Mouse (Mus musculus) midbrain, embryonic 16.5 days (tissue): ENCODE measurements at regions not wholly inside any gene's neighbourhood (a gene's known extent, or its start where the extent isn't known, plus 50 kb on each side); places are given as distances from the start of the nearest gene placed in this dataset.
"Not testable (repeated sequence)": the region's sequence is repeated elsewhere in the genome, so short reads cannot be mapped to it uniquely, and the experiment has no call there.

Experiments used
- ATAC-seq: fragments of 200-750 bp; cut with Nextera tagmentation; 2 replicates; pipeline ENCODE4 v1.8.0; 2017; ENCODE audit warnings: moderate TSS enrichment
- H3K27ac ChIP-seq: fragments of 300-500 bp; sonication (generic); 2 replicates; pipeline ENCODE4 v1.5.1; 2014; ENCODE audit warnings: mild to moderate bottlenecking, low read length, mixed read lengths
- H3K27me3 ChIP-seq: fragments of 300-500 bp; sonication (generic); 2 replicates; pipeline ENCODE4 v1.6.1; 2014; ENCODE audit warnings: low read depth, low read length, mixed read lengths; ENCODE audit not compliant: control insufficient read depth, insufficient read depth
- H3K36me3 ChIP-seq: fragments of 300-500 bp; sonication (generic); 2 replicates; pipeline ENCODE4 v1.6.1; 2014; ENCODE audit warnings: mild to moderate bottlenecking, low read length, moderate library complexity, mixed read lengths; ENCODE audit not compliant: control insufficient read depth, insufficient read depth
- H3K4me1 ChIP-seq: fragments of 300-500 bp; sonication (generic); 2 replicates; pipeline ENCODE4 v1.6.1; 2014; ENCODE audit warnings: mild to moderate bottlenecking, low read length, mixed read lengths; ENCODE audit not compliant: control insufficient read depth, insufficient read depth
- H3K4me2 ChIP-seq: fragments of 300-500 bp; sonication (generic); 2 replicates; pipeline ENCODE4 v1.6.1; 2014; ENCODE audit warnings: mild to moderate bottlenecking, low read length, mixed read lengths
- H3K4me3 ChIP-seq: fragments of 300-500 bp; sonication (generic); 2 replicates; pipeline ENCODE4 v1.5.1; 2014; ENCODE audit warnings: low read depth, mild to moderate bottlenecking, low read length, moderate library complexity, mixed read lengths
- H3K9ac ChIP-seq: fragments of 300-500 bp; sonication (generic); 2 replicates; pipeline ENCODE4 v1.6.1; 2014; ENCODE audit warnings: low read depth, low read length, mixed read lengths
- H3K9me3 ChIP-seq: fragments of 300-500 bp; sonication (generic); replicated peaks from 2 replicates; pipeline ENCODE4 v1.6.1; 2014; ENCODE audit warnings: mild to moderate bottlenecking, low read length, mixed read lengths; ENCODE audit not compliant: control insufficient read depth, poor library complexity, severe bottlenecking
- WGBS: fragments of 180-500 bp; shearing (Covaris S2); extraction: QIAGEN DNeasy Blood & Tissue Kit; methylation state at CpG from one replicate; pipeline ENCODE4 v1.1.7; 2014; 5-methylcytosine and 5-hydroxymethylcytosine counted together

GRCm38 (mm10) chr10:6262029-6262428, 339.8 kb upstream of the Rgs17 start:
- Histone ChIP-seq H3K27me3 (no peaks in the 10 kb centered on the region), H3K9ac (no peak overlapping the region), H3K9me3 (no peaks in the 10 kb centered on the region), H3K36me3 (no peaks in the 10 kb centered on the region), H3K4me1 (0 out of 2 replicates have a peak, but pooled peaks cover 2% of the 10 kb centered on the region), H3K4me2 (no peak overlapping the region), H3K4me3 (no peak overlapping the region), H3K27ac (no peak overlapping the region)
- ATAC-seq, result no peak

GRCm38 (mm10) chr10:6265662-6266061, 343.5 kb upstream of the Rgs17 start:
- H3K9ac ChIP-seq, result no peak overlapping the region
- no peak overlapping the region for H3K4me2 ChIP-seq
- H3K27me3 ChIP-seq, result no peaks in the 10 kb centered on the region
- ATAC-seq, result no peak
- 0 out of 2 replicates have a peak, but pooled peaks cover 2% of the 10 kb centered on the region for H3K4me1 ChIP-seq
- H3K4me3 ChIP-seq, result no peak overlapping the region
- H3K27ac ChIP-seq, result no peak overlapping the region
- no peaks in the 10 kb centered on the region for H3K9me3 ChIP-seq
- H3K36me3 ChIP-seq, result no peaks in the 10 kb centered on the region

- Histone ChIP-seq H3K27me3 (no peaks in the 10 kb centered on the region), H3K4me3 (no peak overlapping the region), H3K27ac (no peak overlapping the region), H3K4me1 (no peaks in the 10 kb centered on the region), H3K9ac (no peak overlapping the region), H3K9me3 (no peaks in the 10 kb centered on the region), H3K36me3 (no peaks in the 10 kb centered on the region), H3K4me2 (no peak overlapping the region)
- ATAC-seq, result no peak
- WGBS, result 65% methylated on average over 1 of the region's 1 CpGs
Observed at GRCm38 (mm10) chr10:6291388-6291787, 369.2 kb upstream of the Rgs17 start.

- no peaks in the 10 kb centered on the region for H3K36me3 ChIP-seq
- H3K4me1 ChIP-seq, result no peaks in the 10 kb centered on the region
- H3K27ac ChIP-seq, result no peak overlapping the region
- no peak overlapping the region for H3K9ac ChIP-seq
- no peaks in the 10 kb centered on the region for H3K9me3 ChIP-seq
- H3K4me2 ChIP-seq, result no peak overlapping the region
- 86% methylated on average over 4 of the region's 4 CpGs for WGBS
- H3K4me3 ChIP-seq, result no peak overlapping the region
- H3K27me3 ChIP-seq, result no peaks in the 10 kb centered on the region
- no peak for ATAC-seq
Observed at GRCm38 (mm10) chr10:6296621-6297020, 374.4 kb upstream of the Rgs17 start.

- H3K9me3 ChIP-seq, result no peaks in the 10 kb centered on the region
- no peak for ATAC-seq
- WGBS, result 70% methylated on average over 1 of the region's 1 CpGs
Observed at GRCm38 (mm10) chr10:6297796-6298195, 375.6 kb upstream of the Rgs17 start.

GRCm38 (mm10) chr10:6298682-6299081, 376.5 kb upstream of the Rgs17 start:
- H3K4me1 ChIP-seq, result no peaks in the 10 kb centered on the region
- no peak overlapping the region for H3K27ac ChIP-seq
- 83% methylated on average over 2 of the region's 2 CpGs for WGBS
- H3K4me2 ChIP-seq, result no peak overlapping the region
- H3K9ac ChIP-seq, result no peak overlapping the region
- no peaks in the 10 kb centered on the region for H3K9me3 ChIP-seq
- H3K36me3 ChIP-seq, result no peaks in the 10 kb centered on the region
- H3K4me3 ChIP-seq, result no peak overlapping the region
- no peaks in the 10 kb centered on the region for H3K27me3 ChIP-seq
- ATAC-seq, result no peak

More at GRCm38 (mm10) chr10:6297796-6298195, 375.6 kb upstream of the Rgs17 start:
- H3K36me3 ChIP-seq, result no peaks in the 10 kb centered on the region
- H3K27me3 ChIP-seq, result no peaks in the 10 kb centered on the region
- no peak overlapping the region for H3K4me2 ChIP-seq
- H3K4me3 ChIP-seq, result no peak overlapping the region
- H3K9ac ChIP-seq, result no peak overlapping the region
- no peaks in the 10 kb centered on the region for H3K4me1 ChIP-seq
- no peak overlapping the region for H3K27ac ChIP-seq

- Histone ChIP-seq H3K27ac (no peak overlapping the region), H3K36me3 (no peaks in the 10 kb centered on the region), H3K4me3 (no peak overlapping the region), H3K27me3 (no peaks in the 10 kb centered on the region), H3K4me2 (no peak overlapping the region), H3K9ac (no peak overlapping the region), H3K9me3 (no peaks in the 10 kb centered on the region), H3K4me1 (no peaks in the 10 kb centered on the region)
- ATAC-seq, result no peak
Observed at GRCm38 (mm10) chr10:6301514-6301913, 379.3 kb upstream of the Rgs17 start.

GRCm38 (mm10) chr10:6309351-6309750, 387.2 kb upstream of the Rgs17 start:
- Histone ChIP-seq H3K36me3 (no peaks in the 10 kb centered on the region), H3K4me3 (no peak overlapping the region), H3K4me2 (no peak overlapping the region), H3K4me1 (no peaks in the 10 kb centered on the region), H3K9me3 (no peaks in the 10 kb centered on the region), H3K27me3 (no peaks in the 10 kb centered on the region), H3K9ac (no peak overlapping the region), H3K27ac (no peak overlapping the region)
- ATAC-seq, result no peak
- WGBS, result 95% methylated on average over 2 of the region's 2 CpGs

- Histone ChIP-seq H3K27me3 (no peaks in the 10 kb centered on the region), H3K9me3 (no peaks in the 10 kb centered on the region), H3K27ac (no peak overlapping the region), H3K9ac (no peak overlapping the region), H3K4me1 (no peaks in the 10 kb centered on the region), H3K4me3 (no peak overlapping the region), H3K4me2 (no peak overlapping the region), H3K36me3 (no peaks in the 10 kb centered on the region)
- 0 out of 2 replicates have a peak, but pooled peaks have one; percentile 28 for ATAC-seq
- WGBS, result 64% methylated on average over 8 of the region's 8 CpGs
Observed at GRCm38 (mm10) chr10:6341572-6341971, 416.7 kb upstream of the Oprm1 start.

GRCm38 (mm10) chr10:6349216-6349615, 409.1 kb upstream of the Oprm1 start:
- not testable (repeated sequence) for H3K4me2 ChIP-seq, H3K27me3 ChIP-seq, H3K9ac ChIP-seq, H3K4me3 ChIP-seq, H3K27ac ChIP-seq, H3K36me3 ChIP-seq, ATAC-seq, H3K4me1 ChIP-seq, H3K9me3 ChIP-seq
- 90% methylated on average over 14 of the region's 14 CpGs for WGBS
